Mouse (Mus musculus) heart, embryonic 16.5 days (tissue): ENCODE data around the gene Dock2. TPM values are rescaled to one million over a fixed set of nuclear protein-coding genes. Genes with fewer than 3 reads are reported as not detected.

ENCODE experiments used
- ATAC-seq: fragments of 200-750 bp; cut with Nextera tagmentation; replicated peaks from 2 replicates; pipeline ENCODE4 v1.8.0; 2017; ENCODE audit warnings: moderate number of reproducible peaks; ENCODE audit not compliant: insufficient read depth, low FRiP score; ENCODE audit errors: extremely low read depth
- H3K27ac ChIP-seq: fragments of 300-500 bp; sonication (generic); 2 replicates; pipeline ENCODE4 v1.5.1; 2014; ENCODE audit warnings: mild to moderate bottlenecking, low read length, control low read depth, moderate library complexity
- H3K27me3 ChIP-seq: fragments of 300-500 bp; sonication (generic); 2 replicates; pipeline ENCODE4 v1.6.1; 2014; ENCODE audit warnings: low read length, mixed read lengths; ENCODE audit not compliant: control insufficient read depth, insufficient read depth
- H3K36me3 ChIP-seq: fragments of 300-500 bp; sonication (generic); 2 replicates; pipeline ENCODE4 v1.6.1; 2014; ENCODE audit not compliant: control insufficient read depth, insufficient read depth
- H3K4me1 ChIP-seq: fragments of 300-500 bp; sonication (generic); 2 replicates; pipeline ENCODE4 v1.6.1; 2014; ENCODE audit warnings: low read length, mixed read lengths; ENCODE audit not compliant: control insufficient read depth, insufficient read depth
- H3K4me2 ChIP-seq: fragments of 300-500 bp; sonication (generic); 2 replicates; pipeline ENCODE4 v1.6.1; 2014; ENCODE audit warnings: low read depth, mild to moderate bottlenecking, control low read depth, low read length
- H3K4me3 ChIP-seq: fragments of 300-500 bp; sonication (generic); 2 replicates; pipeline ENCODE4 v1.5.1; 2014; ENCODE audit warnings: mild to moderate bottlenecking, control low read depth, low read length
- H3K9ac ChIP-seq: fragments of 300-500 bp; sonication (generic); 2 replicates; pipeline ENCODE4 v1.6.1; 2014; ENCODE audit warnings: low read length, control low read depth
- H3K9me3 ChIP-seq: fragments of 300-500 bp; sonication (generic); replicated peaks from 2 replicates; pipeline ENCODE4 v1.6.1; 2016; ENCODE audit warnings: low read length; ENCODE audit not compliant: control insufficient read depth
- WGBS: fragments of 180-500 bp; shearing (Covaris S2); extraction: QIAGEN DNeasy Blood & Tissue Kit; methylation state at CpG from one replicate; pipeline ENCODE4 v1.1.7; 2014; 5-methylcytosine and 5-hydroxymethylcytosine counted together
- polyA plus RNA-seq: library from polyadenylated mRNA; unstranded; fragments of >200 nt; fragmentation: Nextera tagmentation; extraction: Ambion mirVana; gene quantifications from 2 replicates; pipeline ENCODE4 v1.2.1, GENCODE M21; 2015

Gene Dock2
- polyA plus RNA-seq, 1 experiment from 2014 or later, result 5.3 TPM

DNA sequence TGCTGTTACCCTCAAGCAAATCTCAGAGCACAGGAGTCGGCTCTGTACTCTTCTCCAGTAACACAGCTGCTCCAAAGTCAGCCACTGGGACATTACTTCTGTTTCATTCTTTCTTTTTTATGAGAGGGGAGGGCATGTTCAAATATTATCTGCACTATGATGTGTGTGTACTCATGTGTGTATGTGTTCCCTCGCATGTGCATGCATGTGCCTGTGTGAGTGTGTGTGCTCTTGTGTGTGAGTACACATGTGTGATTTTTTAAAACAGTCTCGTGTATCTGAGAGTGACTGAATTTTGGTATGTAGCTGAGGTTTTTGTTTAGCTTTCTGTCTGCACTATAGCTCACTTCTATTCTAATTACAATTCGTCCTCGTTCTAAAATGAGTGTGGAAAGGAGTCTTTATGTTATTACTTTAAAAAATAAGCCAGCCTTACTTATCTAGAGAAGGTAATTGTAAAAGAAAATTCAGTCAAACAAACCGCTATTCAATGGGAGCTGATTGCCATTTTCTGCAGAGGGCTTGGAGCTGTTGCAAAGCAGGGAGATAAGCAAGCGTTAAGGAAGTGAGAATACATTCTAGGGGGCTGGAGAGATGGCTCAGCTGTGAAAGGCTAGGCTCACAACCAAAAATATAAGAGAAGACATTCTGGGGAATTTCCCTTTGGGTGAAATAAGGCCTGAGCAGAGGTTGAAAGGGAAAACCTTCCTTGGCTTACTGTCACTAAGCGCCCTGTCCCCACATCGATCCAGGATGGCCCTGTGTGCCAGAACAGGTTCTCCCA, 589.3 kb downstream of the Dock2 start:
- no peak overlapping the region for H3K9ac ChIP-seq
- ATAC-seq, result no peak
- no peak overlapping the region for H3K4me3 ChIP-seq
- no peaks in the 10 kb centered on the region; the same call in 1 of the 2 replicates for H3K4me1 ChIP-seq
- no peaks in the 10 kb centered on the region for H3K9me3 ChIP-seq
- WGBS, result 42% methylated on average over 9 of the region's 9 CpGs
- H3K27ac ChIP-seq, result peak overlapping the region; percentile 23
- no peaks in the 10 kb centered on the region for H3K27me3 ChIP-seq
- H3K36me3 ChIP-seq, result no peaks in the 10 kb centered on the region
- H3K4me2 ChIP-seq, result no peak overlapping the region

DNA sequence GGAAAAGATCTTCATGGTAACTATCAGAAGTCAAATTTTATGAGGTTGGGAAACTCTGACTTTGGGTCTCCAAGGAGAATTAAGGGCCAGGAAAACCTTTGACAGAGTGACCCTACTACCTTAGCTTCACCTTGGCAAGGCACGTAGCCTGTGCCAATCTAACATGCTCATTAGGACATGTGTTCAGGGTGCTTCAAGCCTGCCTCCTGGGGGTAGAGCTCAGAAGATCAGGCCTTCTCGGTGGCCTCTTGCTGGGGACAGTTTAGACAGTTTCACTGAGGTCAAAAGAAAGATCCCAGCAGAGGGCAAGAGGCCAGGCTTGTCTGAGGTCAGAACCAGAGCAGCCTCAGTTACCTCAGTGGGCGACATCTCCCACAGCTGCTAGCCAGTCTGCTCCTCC, 590.0 kb downstream of the Dock2 start:
- WGBS, result 52% methylated on average over 3 of the region's 3 CpGs
- no peak for ATAC-seq
- no peak overlapping the region for H3K4me3 ChIP-seq
- H3K27me3 ChIP-seq, result no peaks in the 10 kb centered on the region
- no peaks in the 10 kb centered on the region for H3K9me3 ChIP-seq
- H3K4me1 ChIP-seq, result no peaks in the 10 kb centered on the region; the same call in 1 of the 2 replicates
- no peak overlapping the region for H3K4me2 ChIP-seq
- no peak overlapping the region for H3K9ac ChIP-seq
- H3K27ac ChIP-seq, result no peak overlapping the region
- H3K36me3 ChIP-seq, result no peaks in the 10 kb centered on the region

DNA sequence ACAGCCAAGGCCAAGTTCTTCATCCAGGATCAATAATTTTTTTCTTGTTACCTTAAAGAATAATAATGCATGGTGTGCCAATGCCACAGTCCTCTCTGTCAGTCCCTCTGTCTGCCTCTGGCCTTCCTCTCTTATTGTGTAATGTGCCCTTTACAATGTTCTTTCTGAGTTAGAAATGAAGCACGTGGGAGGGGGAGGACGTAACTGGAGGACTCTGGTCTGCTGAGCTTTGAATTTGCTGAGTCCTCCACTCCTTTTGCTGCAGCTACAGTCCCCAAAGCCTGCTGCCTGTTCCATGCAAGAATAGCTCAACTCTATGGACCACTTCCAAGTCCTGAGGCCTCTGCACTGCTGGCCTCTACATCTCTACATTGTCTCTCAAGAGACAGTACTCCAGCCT, 599.4 kb downstream of the Dock2 start:
- H3K36me3 ChIP-seq, result no peaks in the 10 kb centered on the region
- 63% methylated on average over 2 of the region's 2 CpGs for WGBS
- no peak for ATAC-seq
- H3K4me1 ChIP-seq, result peaks cover 14% of the 10 kb centered on the region
- no peak overlapping the region for H3K27ac ChIP-seq
- no peaks in the 10 kb centered on the region for H3K27me3 ChIP-seq
- no peak overlapping the region for H3K4me2 ChIP-seq
- no peaks in the 10 kb centered on the region for H3K9me3 ChIP-seq
- H3K4me3 ChIP-seq, result no peak overlapping the region
- no peak overlapping the region for H3K9ac ChIP-seq

DNA sequence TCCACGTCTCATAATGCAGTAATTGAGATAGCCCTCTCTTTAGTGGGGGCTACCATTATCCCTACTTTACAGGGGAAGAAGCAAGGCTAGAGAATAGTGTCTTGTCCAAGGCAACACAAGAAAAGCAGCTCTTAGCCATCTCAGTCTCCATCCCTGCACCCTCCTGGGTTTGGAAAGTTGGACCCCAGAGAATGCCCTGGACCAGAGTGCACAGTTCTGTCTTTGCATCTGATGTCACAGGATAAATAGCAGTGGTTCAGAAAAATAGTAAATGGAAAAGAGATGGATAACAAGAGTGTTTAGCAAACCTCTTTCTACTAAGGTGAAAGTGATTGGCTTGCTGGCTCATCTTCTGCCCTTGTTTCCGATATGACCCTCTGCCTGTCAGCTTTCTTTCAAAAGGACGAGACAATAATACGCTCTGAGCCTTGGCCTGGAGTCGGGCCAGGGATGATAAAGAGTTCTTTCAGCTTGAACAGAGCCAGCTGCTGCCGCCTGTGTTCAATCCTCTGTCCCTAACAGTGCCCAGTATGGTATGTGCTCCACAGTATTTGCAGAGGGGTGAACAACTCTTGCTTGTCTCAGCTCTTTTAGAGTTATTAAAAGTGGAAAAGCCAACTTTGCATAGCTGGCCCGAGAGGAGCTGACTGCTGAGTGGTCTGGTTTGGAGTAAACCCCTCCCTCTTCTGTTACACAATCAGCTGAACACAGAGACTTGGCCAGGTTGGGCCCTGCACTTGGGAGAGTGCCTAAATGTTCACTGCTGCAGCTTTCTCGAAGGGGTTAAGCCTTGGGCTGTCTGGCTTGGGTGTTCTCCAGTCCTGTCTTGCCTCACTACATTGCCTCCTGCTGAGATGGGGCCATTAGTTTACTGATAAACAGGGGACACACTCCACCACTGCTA, 602.2 kb downstream of the Dock2 start:
- H3K36me3 ChIP-seq, result no peaks in the 10 kb centered on the region
- no peaks in the 10 kb centered on the region for H3K27me3 ChIP-seq
- peaks cover 14% of the 10 kb centered on the region for H3K4me1 ChIP-seq
- no peak overlapping the region for H3K4me3 ChIP-seq
- no peak overlapping the region for H3K9ac ChIP-seq
- H3K9me3 ChIP-seq, result no peaks in the 10 kb centered on the region
- ATAC-seq, result peak; percentile 77
- peak overlapping the region; percentile 66 for H3K27ac ChIP-seq
- WGBS, result 19% methylated on average over 8 of the region's 8 CpGs
- H3K4me2 ChIP-seq, result peak overlapping the region; percentile 18

DNA sequence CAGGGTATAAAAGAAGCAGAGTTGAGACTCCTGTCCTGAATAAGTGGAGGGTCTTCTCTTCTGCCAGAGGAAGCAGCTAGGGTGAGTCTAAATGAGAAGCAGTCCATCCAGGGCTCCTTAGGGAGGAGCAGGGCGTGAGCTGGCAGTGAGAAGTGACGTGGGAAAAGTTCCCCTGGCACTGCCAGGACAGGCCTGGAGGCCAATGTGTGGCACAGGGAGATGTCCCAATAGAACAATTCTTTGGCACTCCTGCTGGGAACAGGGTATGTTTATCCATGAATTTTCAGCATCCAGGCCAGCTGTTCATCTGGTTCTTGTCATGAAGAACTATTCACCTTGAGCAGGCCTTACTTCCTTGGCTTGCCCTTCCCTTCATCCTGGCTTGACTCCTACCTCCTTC, 604.9 kb downstream of the Dock2 start:
- Histone ChIP-seq H3K4me2 (no peak overlapping the region), H3K9ac (no peak overlapping the region), H3K4me3 (no peak overlapping the region), H3K36me3 (no peaks in the 10 kb centered on the region), H3K9me3 (no peaks in the 10 kb centered on the region), H3K27me3 (no peaks in the 10 kb centered on the region), H3K4me1 (peaks cover 20% of the 10 kb centered on the region), H3K27ac (no peak overlapping the region)
- 84% methylated on average over 2 of the region's 2 CpGs for WGBS
- ATAC-seq, result no peak

Other genes with a start within 250 kb of the Dock2 start
- gene Spdl1, start 49.7 kb upstream of the Dock2 start, polyA plus RNA-seq, result 14.9 and 16.3 TPM in 2 replicates